Comparison of ENCODE assay signal across 25 mouse cellular contexts in the genomic region with DNA sequence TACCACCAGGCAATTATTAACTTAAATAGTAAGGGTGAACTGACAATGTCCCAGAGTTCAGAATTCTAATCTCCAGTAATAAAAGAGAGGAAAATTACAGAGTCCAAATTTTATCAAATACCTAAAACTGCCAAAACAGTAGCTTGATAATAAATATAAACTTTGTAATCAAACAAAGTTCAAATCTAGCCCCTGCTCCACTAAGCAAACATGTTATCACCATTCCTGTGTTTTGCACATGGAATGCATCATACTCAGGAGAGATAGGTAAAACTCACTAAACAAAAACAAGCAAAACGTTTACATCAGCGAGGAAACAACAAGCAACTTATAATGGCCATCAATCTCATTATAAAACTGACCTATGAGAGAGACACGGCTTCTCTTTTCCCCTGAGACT. TPM values are rescaled to one million over a fixed set of nuclear protein-coding genes. Genes with fewer than 3 reads are reported as not detected.
DNase-seq lines count a peak whose midpoint lies in the region; ATAC-seq and TF ChIP-seq lines count a peak whose summit lies in the region.
"Had no signal": no experiment of that assay in that cellular context is flagged by ENCODE, and none has a peak within 500 bp of the region (broad histone marks: within the 10 kb centered on the region; RNA-seq: fewer than 3 reads in every experiment).

No protein-coding gene starts in this region.

- H3K4me2 ChIP-seq in intestine, embryonic 15.5 days (replicated peaks) = no peak overlapping the region
- H3K4me2 ChIP-seq in intestine, postnatal 0 days (replicated peaks; ENCODE audit: low read depth) = no peak overlapping the region
- H3K4me2 ChIP-seq in liver, postnatal 0 days (ENCODE audit: low read depth, low read length) = no peak overlapping the region
- H3K4me2 ChIP-seq in intestine, embryonic 16.5 days (ENCODE audit: low read depth, low read length) = no peak overlapping the region
- no peak overlapping the region for H3K4me2 ChIP-seq in kidney, embryonic 15.5 days
- no peak overlapping the region for H3K4me2 ChIP-seq in neural tube, embryonic 15.5 days

- TF ChIP-seq EP300 in liver, postnatal 0 days (IDR thresholded peaks at IDR 0.05; ENCODE audit: low read depth) = no peak

- H3K9me3 ChIP-seq in intestine, embryonic 15.5 days = no peaks in the 10 kb centered on the region
- H3K9me3 ChIP-seq in intestine, postnatal 0 days (ENCODE audit: control insufficient read depth) = no peaks in the 10 kb centered on the region
- no peaks in the 10 kb centered on the region for H3K9me3 ChIP-seq in liver, postnatal 0 days (ENCODE audit: low read length)
- H3K9me3 ChIP-seq in intestine, embryonic 16.5 days (ENCODE audit: control insufficient read depth, low read length) = no peaks in the 10 kb centered on the region
- no peaks in the 10 kb centered on the region for H3K9me3 ChIP-seq in kidney, embryonic 15.5 days (replicated peaks)
- H3K9me3 ChIP-seq in neural tube, embryonic 15.5 days (replicated peaks) = no peaks in the 10 kb centered on the region
- H3K9me3 ChIP-seq: G1E had no signal

- H3K27me3 ChIP-seq in intestine, embryonic 15.5 days (replicated peaks) = no peaks in the 10 kb centered on the region
- H3K27me3 ChIP-seq in intestine, postnatal 0 days (replicated peaks; ENCODE audit: control insufficient read depth, insufficient read depth, low read length) = no peaks in the 10 kb centered on the region
- H3K27me3 ChIP-seq in liver, adult 2 months (ENCODE audit: control insufficient read depth, insufficient read depth, low read length) = no peaks in the 10 kb centered on the region
- H3K27me3 ChIP-seq in liver, postnatal 0 days (ENCODE audit: insufficient read depth, low read length) = no peaks in the 10 kb centered on the region
- H3K27me3 ChIP-seq in intestine, embryonic 16.5 days (replicated peaks; ENCODE audit: control insufficient read depth, insufficient read depth, low read length) = no peaks in the 10 kb centered on the region
- no peaks in the 10 kb centered on the region for H3K27me3 ChIP-seq in small intestine, adult 2 months (ENCODE audit: control insufficient read depth, insufficient read depth, low read length)
- no peaks in the 10 kb centered on the region for H3K27me3 ChIP-seq in kidney, embryonic 15.5 days
- H3K27me3 ChIP-seq in neural tube, embryonic 15.5 days (replicated peaks) = no peaks in the 10 kb centered on the region
- H3K27me3 ChIP-seq: CH12.LX, Patski had no signal

- 0 out of 2 replicates have a peak, but pooled peaks have one; percentile 45 for ATAC-seq in intestine, embryonic 15.5 days
- ATAC-seq in intestine, postnatal 0 days = no peak
- ATAC-seq in liver, postnatal 0 days = no peak
- peak; percentile 63 for ATAC-seq in intestine, embryonic 16.5 days
- no peak for ATAC-seq in kidney, embryonic 15.5 days (replicated peaks; ENCODE audit: low FRiP score)
- ATAC-seq in neural tube, embryonic 15.5 days (ENCODE audit: low FRiP score) = no peak
- ATAC-seq: activated CD4-positive, CD25-positive, alpha-beta regulatory T cell, adult 4 months; CD4-positive, CD25-positive, alpha-beta regulatory T cell, adult 4 months; Patski had no signal

- no peaks in the 10 kb centered on the region for H3K36me3 ChIP-seq in intestine, embryonic 15.5 days
- H3K36me3 ChIP-seq in intestine, postnatal 0 days (ENCODE audit: control insufficient read depth, insufficient read depth) = no peaks in the 10 kb centered on the region
- H3K36me3 ChIP-seq in liver, adult 2 months (ENCODE audit: control insufficient read depth, insufficient read depth, low read length) = no peaks in the 10 kb centered on the region
- H3K36me3 ChIP-seq in liver, postnatal 0 days (replicated peaks; ENCODE audit: insufficient read depth, low read length) = no peaks in the 10 kb centered on the region
- H3K36me3 ChIP-seq in intestine, embryonic 16.5 days (ENCODE audit: control insufficient read depth, insufficient read depth, low read length) = no peaks in the 10 kb centered on the region
- no peaks in the 10 kb centered on the region for H3K36me3 ChIP-seq in small intestine, adult 2 months (ENCODE audit: control insufficient read depth, insufficient read depth, low read length)
- no peaks in the 10 kb centered on the region for H3K36me3 ChIP-seq in kidney, embryonic 15.5 days
- no peaks in the 10 kb centered on the region for H3K36me3 ChIP-seq in neural tube, embryonic 15.5 days
- H3K36me3 ChIP-seq: G1E had no signal

- peak; percentile 95 for DNase-seq in liver, adult 2 months (ENCODE audit: extremely low read depth, low read depth, low spot score)
- no peak for DNase-seq in liver, postnatal 0 days
- DNase-seq: adrenal gland, adult 2 months; adrenal gland, adult 8-10 months; adrenal gland, postnatal 10 days; adrenal gland, postnatal 14 days; adrenal gland, postnatal 25 days; adrenal gland, postnatal 36 days; B cell, adult 2 months; cerebellum, adult 11 months; cerebellum, adult 11-12 months had no signal

- H3K4me3 ChIP-seq in intestine, embryonic 15.5 days (replicated peaks) = no peak overlapping the region
- H3K4me3 ChIP-seq in intestine, postnatal 0 days (ENCODE audit: low read depth, low read length) = no peak overlapping the region
- no peak overlapping the region for H3K4me3 ChIP-seq in liver, adult 2 months (ENCODE audit: insufficient read depth, low read depth, low read length)
- H3K4me3 ChIP-seq in liver, postnatal 0 days (ENCODE audit: low read depth, low read length) = no peak overlapping the region
- no peak overlapping the region for H3K4me3 ChIP-seq in intestine, embryonic 16.5 days (ENCODE audit: low read length)
- no peak overlapping the region for H3K4me3 ChIP-seq in small intestine, adult 2 months (ENCODE audit: low read depth, low read length)
- no peak overlapping the region for H3K4me3 ChIP-seq in kidney, embryonic 15.5 days (replicated peaks)
- H3K4me3 ChIP-seq in neural tube, embryonic 15.5 days (replicated peaks) = no peak overlapping the region

- no peak overlapping the region for H3K9ac ChIP-seq in intestine, embryonic 15.5 days
- H3K9ac ChIP-seq in intestine, postnatal 0 days (ENCODE audit: low read depth, low read length) = no peak overlapping the region
- no peak overlapping the region for H3K9ac ChIP-seq in liver, adult 2 months (ENCODE audit: low read depth, low read length)
- no peak overlapping the region for H3K9ac ChIP-seq in liver, postnatal 0 days (replicated peaks)
- no peak overlapping the region for H3K9ac ChIP-seq in intestine, embryonic 16.5 days (ENCODE audit: low read depth, low read length)
- H3K9ac ChIP-seq in kidney, embryonic 15.5 days = no peak overlapping the region
- H3K9ac ChIP-seq in neural tube, embryonic 15.5 days (replicated peaks) = no peak overlapping the region

- no peaks in the 10 kb centered on the region for H3K79me2 ChIP-seq in liver, adult 2 months (ENCODE audit: control insufficient read depth, insufficient read depth, low read length)

- TF ChIP-seq POLR2A in liver, adult 2 months (IDR thresholded peaks at IDR 0.05; ENCODE audit: extremely low read depth, insufficient read depth, low read length) = no peak
- TF ChIP-seq POLR2A in small intestine, adult 2 months (IDR thresholded peaks at IDR 0.05; ENCODE audit: low read depth, low read length) = no peak

- no peak overlapping the region for H3K27ac ChIP-seq in intestine, embryonic 15.5 days
- H3K27ac ChIP-seq in intestine, postnatal 0 days (ENCODE audit: low read depth, low read length) = no peak overlapping the region
- peak overlapping the region; percentile 71; the same call in 1 of the 2 replicates for H3K27ac ChIP-seq in liver, adult 2 months (replicated peaks; ENCODE audit: insufficient read depth, low read depth, low read length)
- H3K27ac ChIP-seq in liver, postnatal 0 days (ENCODE audit: low read depth) = no peak overlapping the region
- no peak overlapping the region for H3K27ac ChIP-seq in intestine, embryonic 16.5 days (ENCODE audit: low read length)
- H3K27ac ChIP-seq in small intestine, adult 2 months (ENCODE audit: insufficient read depth, low read depth, low read length) = peak overlapping the region; percentile 23; the same call in 1 of the 2 replicates
- no peak overlapping the region for H3K27ac ChIP-seq in kidney, embryonic 15.5 days
- no peak overlapping the region for H3K27ac ChIP-seq in neural tube, embryonic 15.5 days (replicated peaks)

- 70% methylated on average over 3 of the region's 3 CpGs for WGBS in intestine, embryonic 15.5 days
- 57% methylated on average over 3 of the region's 3 CpGs for WGBS in intestine, postnatal 0 days
- WGBS in liver, adult 2 months = 20% methylated on average over 3 of the region's 3 CpGs
- WGBS in liver, postnatal 0 days (ENCODE audit: insufficient replicate concordance) = 73% methylated on average over 3 of the region's 3 CpGs
- 73% methylated on average over 3 of the region's 3 CpGs for WGBS in intestine, embryonic 16.5 days
- 23% methylated on average over 3 of the region's 3 CpGs for WGBS in small intestine, adult 2 months
- 72% methylated on average over 3 of the region's 3 CpGs for WGBS in kidney, embryonic 15.5 days
- WGBS in neural tube, embryonic 15.5 days = 73% methylated on average over 3 of the region's 3 CpGs

- TF ChIP-seq CTCF in intestine, postnatal 0 days (IDR thresholded peaks at IDR 0.05; ENCODE audit: low read depth) = no peak
- no peak for TF ChIP-seq CTCF in liver, adult 2 months (IDR thresholded peaks at IDR 0.05; ENCODE audit: low read depth, low read length)
- TF ChIP-seq CTCF in liver, postnatal 0 days (IDR thresholded peaks at IDR 0.05; ENCODE audit: low read depth) = no peak
- TF ChIP-seq CTCF in small intestine, adult 2 months (IDR thresholded peaks at IDR 0.05; ENCODE audit: extremely low read depth, insufficient read length, insufficient replicate concordance, low read depth, low read length) = no peak

- H3K4me1 ChIP-seq in intestine, embryonic 15.5 days (replicated peaks) = no peaks in the 10 kb centered on the region
- H3K4me1 ChIP-seq in intestine, postnatal 0 days (replicated peaks; ENCODE audit: control insufficient read depth, insufficient read depth, low read length) = no peaks in the 10 kb centered on the region
- peaks cover 28% of the 10 kb centered on the region for H3K4me1 ChIP-seq in liver, adult 2 months (ENCODE audit: control insufficient read depth, insufficient read depth, low read length)
- no peaks in the 10 kb centered on the region for H3K4me1 ChIP-seq in liver, postnatal 0 days (ENCODE audit: insufficient read depth)
- no peaks in the 10 kb centered on the region for H3K4me1 ChIP-seq in intestine, embryonic 16.5 days (ENCODE audit: control insufficient read depth, insufficient read depth, low read length)
- peaks cover 4% of the 10 kb centered on the region; the same call in 1 of the 2 replicates for H3K4me1 ChIP-seq in small intestine, adult 2 months (ENCODE audit: control insufficient read depth, insufficient read depth, insufficient read length, low read length)
- peaks cover 11% of the 10 kb centered on the region for H3K4me1 ChIP-seq in kidney, embryonic 15.5 days
- H3K4me1 ChIP-seq in neural tube, embryonic 15.5 days = no peaks in the 10 kb centered on the region

RNA-seq across cellular contexts. Expression of gene Adh4, which starts 5.1 kb away (rescaled TPM):
- 0.13 and 0.31 TPM in 2 replicates for polyA plus RNA-seq in intestine, embryonic 15.5 days (2015; fragmentation: Nextera tagmentation; extraction: Ambion mirVana)
- polyA plus RNA-seq in intestine, postnatal 0 days (2015; fragmentation: Nextera tagmentation; extraction: Ambion mirVana) = 0.51 TPM in 1 of 2 replicates, not detected in the other
- 198 and 305 TPM in 2 replicates for total RNA-seq in liver, adult 2 months (2014; rRNA removed)
- 74.6 and 79.5 TPM in 2 replicates for polyA plus RNA-seq in liver, adult 2 months (2012; rRNA removed)
- 0.82 and 1.6 TPM in 2 replicates for polyA plus RNA-seq in liver, postnatal 0 days (2015; fragmentation: Nextera tagmentation; extraction: Ambion mirVana)
- 0.20 and 0.54 TPM in 2 replicates for polyA plus RNA-seq in intestine, embryonic 16.5 days (2015; fragmentation: Nextera tagmentation; extraction: Ambion mirVana)
- polyA plus RNA-seq in small intestine, adult 2 months (2012; rRNA removed) = 1.7 and 11.8 TPM in 2 replicates
- 0.23 TPM in 1 of 2 replicates, not detected in the other for polyA plus RNA-seq in kidney, embryonic 15.5 days (2015; fragmentation: Nextera tagmentation; extraction: Ambion mirVana)
- not detected in 2 replicates for polyA plus RNA-seq in neural tube, embryonic 15.5 days (2015; fragmentation: Nextera tagmentation; extraction: Ambion mirVana)
- total RNA-seq: G1E, MEL had no signal
- polyA plus RNA-seq: brain, embryonic 14.5 days; C2C12; CD4-positive, CD25-positive, alpha-beta regulatory T cell, adult 4 months; G1E; Patski had no signal

RNA-seq across cellular contexts. Expression of gene Adh5, which starts 32.7 kb away (rescaled TPM):
- polyA plus RNA-seq in intestine, embryonic 15.5 days (2015; fragmentation: Nextera tagmentation; extraction: Ambion mirVana) = 215 and 222 TPM in 2 replicates
- 105 and 111 TPM in 2 replicates for polyA plus RNA-seq in intestine, postnatal 0 days (2015; fragmentation: Nextera tagmentation; extraction: Ambion mirVana)
- total RNA-seq in liver, adult 2 months (2014; rRNA removed) = 435 and 567 TPM in 2 replicates
- polyA plus RNA-seq in liver, adult 2 months (2012; rRNA removed) = 144 and 156 TPM in 2 replicates
- 247 and 271 TPM in 2 replicates for polyA plus RNA-seq in liver, postnatal 0 days (2015; fragmentation: Nextera tagmentation; extraction: Ambion mirVana)
- polyA plus RNA-seq in intestine, embryonic 16.5 days (2015; fragmentation: Nextera tagmentation; extraction: Ambion mirVana) = 220 and 233 TPM in 2 replicates
- polyA plus RNA-seq in small intestine, adult 2 months (2012; rRNA removed) = 5.3 and 8.4 TPM in 2 replicates
- 236 and 242 TPM in 2 replicates for polyA plus RNA-seq in kidney, embryonic 15.5 days (2015; fragmentation: Nextera tagmentation; extraction: Ambion mirVana)
- polyA plus RNA-seq in neural tube, embryonic 15.5 days (2015; fragmentation: Nextera tagmentation; extraction: Ambion mirVana) = 179 and 188 TPM in 2 replicates

Comparison
In these comparisons a context has a peak if more than half of its experiments do, and no peak if none do; other contexts are left out.
1. ATAC-seq: peak in intestine, embryonic 15.5 days (single experiment) and intestine, embryonic 16.5 days (single experiment); none in intestine, postnatal 0 days (single experiment), liver, postnatal 0 days (single experiment), kidney, embryonic 15.5 days (single experiment) and neural tube, embryonic 15.5 days (single experiment).
2. H3K27ac ChIP-seq: peak in liver, adult 2 months (single experiment) and small intestine, adult 2 months (single experiment); none in intestine, embryonic 15.5 days (single experiment), intestine, postnatal 0 days (single experiment), liver, postnatal 0 days (single experiment), intestine, embryonic 16.5 days (single experiment), kidney, embryonic 15.5 days (single experiment) and neural tube, embryonic 15.5 days (single experiment).
3. RNA of gene Adh5, which starts 32.7 kb away (polyA plus RNA-seq): 247 to 271 TPM in liver, postnatal 0 days, 236 to 242 TPM in kidney, embryonic 15.5 days, 220 to 233 TPM in intestine, embryonic 16.5 days, 215 to 222 TPM in intestine, embryonic 15.5 days, 179 to 188 TPM in neural tube, embryonic 15.5 days, 144 to 156 TPM in liver, adult 2 months and 105 to 111 TPM in intestine, postnatal 0 days; 5.3 to 8.4 TPM in small intestine, adult 2 months; every median in the first group is over 10 times any median in the second.